Mouse (Mus musculus) CH12.LX (cell line): ENCODE results near the gene Itga9. TPM values are rescaled to one million over a fixed set of nuclear protein-coding genes. Genes with fewer than 3 reads are reported as not detected.

Source experiments
- DNase-seq: peaks from one replicate; pipeline ENCODE4 v3.0.0-alpha.2; 2013; ENCODE audit errors: extremely low read depth
- H3K27ac ChIP-seq: 2 replicates; pipeline ENCODE4 v1.5.1; 2012; ENCODE audit warnings: low read depth, mild to moderate bottlenecking, control low read depth, moderate library complexity; ENCODE audit not compliant: insufficient read depth
- H3K27me3 ChIP-seq: replicated peaks from 2 replicates; pipeline ENCODE3; 2012; ENCODE audit warnings: inconsistent platforms
- H3K36me3 ChIP-seq, 2 experiments: replicated peaks in 1 of 2; 2 replicates each; pipeline versions ENCODE3 to v1.6.1; 2012; ENCODE audit warnings: inconsistent platforms in 1 of 2, low read length in 1 of 2, mild to moderate bottlenecking in 1 of 2, mixed read lengths in 1 of 2, moderate library complexity in 1 of 2; ENCODE audit not compliant: control insufficient read depth in 1 of 2, insufficient read depth in 1 of 2
- H3K4me1 ChIP-seq, 2 experiments: 2 replicates each; pipeline ENCODE4 v1.6.1; 2012; ENCODE audit warnings: inconsistent platforms in 1 of 2, moderate library complexity in 1 of 2; ENCODE audit not compliant: insufficient read depth in 2 of 2, control insufficient read depth in 1 of 2
- H3K4me2 ChIP-seq: 2 replicates; pipeline ENCODE4 v1.6.1; 2012; ENCODE audit warnings: low read depth, mild to moderate bottlenecking, control low read depth; ENCODE audit not compliant: poor library complexity, insufficient read depth, severe bottlenecking
- H3K4me3 ChIP-seq, 3 experiments: fragments of 150-350 bp in 1 of 3; sonication (generic) in 1 of 3; replicated peaks in 1 of 3; 2 replicates each; pipeline versions ENCODE3 to v1.5.1; 2011 to 2012; ENCODE audit warnings: low read depth in 2 of 3, low read length in 2 of 3, mild to moderate bottlenecking in 2 of 3, moderate library complexity in 2 of 3, control low read depth in 1 of 3, improper control_type of control experiment in 1 of 3, inconsistent platforms in 1 of 3, mixed read lengths in 1 of 3; ENCODE audit not compliant: poor library complexity in 1 of 3
- H3K79me2 ChIP-seq: replicated peaks from 2 replicates; pipeline ENCODE4 v1.6.1; 2012; ENCODE audit warnings: mild to moderate bottlenecking, moderate library complexity; ENCODE audit not compliant: control insufficient read depth, poor library complexity, insufficient read depth, severe bottlenecking; ENCODE audit errors: extremely low read depth
- H3K9ac ChIP-seq: 2 replicates; pipeline ENCODE4 v1.6.1; 2012; ENCODE audit warnings: low read depth, mild to moderate bottlenecking, control low read depth, moderate library complexity; ENCODE audit not compliant: insufficient read depth
- H3K9me3 ChIP-seq: replicated peaks from 2 replicates; pipeline ENCODE3; 2012; ENCODE audit warnings: low read length, inconsistent platforms, mixed read lengths
- CHD2 ChIP-seq: IDR thresholded peaks from 2 replicates; pipeline ENCODE4 v1.6.1; 2011; ENCODE audit warnings: low read length, improper control_type of control experiment
- CTCF ChIP-seq, 2 experiments: IDR thresholded peaks in 1 of 2; conservative IDR thresholded peaks in 1 of 2; 2 replicates each; pipeline ENCODE4 v1.5.1; 2011 to 2012; ENCODE audit warnings: low read depth in 2 of 2, low read length in 2 of 2, improper control_type of control experiment in 1 of 2, inconsistent platforms in 1 of 2, mild to moderate bottlenecking in 1 of 2, moderate library complexity in 1 of 2
- EP300 ChIP-seq: IDR thresholded peaks from 2 replicates; pipeline ENCODE4 v1.6.1; 2011; ENCODE audit warnings: low read length, improper control_type of control experiment
- KAT2A ChIP-seq: IDR thresholded peaks from 2 replicates; pipeline ENCODE4 v1.6.1; 2012; ENCODE audit warnings: low read length, improper control_type of control experiment, inconsistent platforms; ENCODE audit not compliant: insufficient replicate concordance
- MAFK ChIP-seq: IDR thresholded peaks from 2 replicates; pipeline ENCODE4 v1.6.1; 2011; ENCODE audit warnings: low read length, improper control_type of control experiment; ENCODE audit not compliant: insufficient replicate concordance
- MXI1 ChIP-seq: IDR thresholded peaks from 2 replicates; pipeline ENCODE4 v1.6.1; 2011; ENCODE audit warnings: mild to moderate bottlenecking, low read depth, low read length, improper control_type of control experiment
- NRF1 ChIP-seq: IDR thresholded peaks from 2 replicates; pipeline ENCODE4 v1.6.1; 2014; ENCODE audit warnings: low read depth, mild to moderate bottlenecking, inconsistent platforms, low read length, improper control_type of control experiment, moderate library complexity
- PAX5 ChIP-seq: IDR thresholded peaks from 2 replicates; pipeline ENCODE4 v1.6.1; 2012; ENCODE audit warnings: low read length, inconsistent platforms, mixed read lengths
- RAD21 ChIP-seq: IDR thresholded peaks from 2 replicates; pipeline ENCODE4 v1.6.1; 2011; ENCODE audit warnings: low read depth, mild to moderate bottlenecking, low read length, improper control_type of control experiment, moderate library complexity
- RCOR1 ChIP-seq: conservative IDR thresholded peaks from 2 replicates; pipeline ENCODE4 v1.6.1; 2012; ENCODE audit warnings: low read depth, mild to moderate bottlenecking, inconsistent platforms, low read length, improper control_type of control experiment
- SIN3A ChIP-seq: IDR thresholded peaks from 2 replicates; pipeline ENCODE4 v1.6.1; 2012; ENCODE audit warnings: low read length, improper control_type of control experiment, inconsistent platforms
- SMC3 ChIP-seq: IDR thresholded peaks from 2 replicates; pipeline ENCODE4 v1.6.1; 2011; ENCODE audit warnings: low read depth, low read length, improper control_type of control experiment
- TBP ChIP-seq: conservative IDR thresholded peaks from 2 replicates; pipeline ENCODE4 v1.6.1; 2011; ENCODE audit warnings: low read depth, low read length, improper control_type of control experiment
- TCF12 ChIP-seq: IDR thresholded peaks from 2 replicates; pipeline ENCODE4 v1.6.1; 2014; ENCODE audit warnings: low read depth, mild to moderate bottlenecking, inconsistent platforms, low read length, improper control_type of control experiment
- USF2 ChIP-seq: conservative IDR thresholded peaks from 2 replicates; pipeline ENCODE4 v1.6.1; 2011; ENCODE audit warnings: low read depth, low read length, improper control_type of control experiment
- ZNF384 ChIP-seq: IDR thresholded peaks from 2 replicates; pipeline ENCODE4 v1.6.1; 2012; ENCODE audit warnings: low read depth, low read length, improper control_type of control experiment, inconsistent platforms
- dilution Hi-C: fragments of 300-500 bp; cut with MboI; formaldehyde crosslinking; loops from 2 replicates; pipeline ENCODE4 v1.14.3; 2020; ENCODE audit warnings: low sequenced_read_pairs; ENCODE audit not compliant: extremely low pct_unique_long_range_greater_than_20kb, extremely low pct_ligation_motif_present
- in situ Hi-C: fragments of 300-500 bp; cut with MboI; formaldehyde crosslinking; loops from 3 replicates; pipeline ENCODE4 v1.14.3; 2019; ENCODE audit warnings: low sequenced_read_pairs, low pct_ligation_motif_present, low pct_unique_long_range_greater_than_20kb, mixed read lengths
- polyA plus RNA-seq: library from polyadenylated mRNA; unstranded; fragments of >175 nt; gene quantifications from 2 replicates; pipeline ENCODE4 v1.2.1, GENCODE M21; 2012; ENCODE audit warnings: low read depth; ENCODE audit not compliant: insufficient read length
- total RNA-seq, 2 experiments: library from RNA; depleted of rRNA; stranded (reverse); fragments of 300-350 nt in 1 of 2; fragments of >200 nt in 1 of 2; gene quantifications; 2 replicates each; pipeline ENCODE4 v1.2.3; 2012 to 2014

Gene Itga9
- total and polyA plus RNA-seq, 3 experiments: 0.19 TPM; not detected in 2

DNA sequence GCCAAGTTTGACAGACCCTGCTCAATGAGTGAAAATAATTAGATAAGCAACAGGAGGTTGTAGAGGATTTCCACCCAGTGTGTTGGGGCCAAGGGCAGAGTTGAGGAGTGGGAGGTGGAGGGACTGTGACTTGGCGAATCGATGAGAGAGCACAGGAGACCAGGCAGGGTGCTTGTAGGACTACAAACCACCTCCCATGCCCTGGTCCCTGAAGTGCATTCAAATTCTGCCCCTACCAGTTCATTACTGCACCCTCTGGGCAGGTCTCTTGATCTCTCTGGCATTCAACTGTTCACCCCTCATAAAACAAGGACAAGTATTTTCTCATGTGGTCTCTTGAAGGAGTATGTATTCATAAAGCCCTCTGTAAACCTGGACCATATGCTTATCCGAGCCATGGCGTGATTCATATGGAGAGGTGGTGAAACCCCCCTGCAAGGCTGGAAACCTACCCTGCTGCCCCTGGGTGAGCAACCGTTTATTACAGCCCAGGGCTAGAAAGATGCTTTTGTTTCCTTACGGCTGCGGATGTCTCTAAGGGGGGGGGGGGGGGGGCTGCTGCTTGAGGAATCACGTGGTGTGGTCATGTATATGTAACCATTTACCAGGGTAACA, 143.0 kb downstream of the Itga9 start:
- H3K36me3 ChIP-seq: no peaks in the 10 kb centered on the region
- H3K27me3 ChIP-seq: no peaks in the 10 kb centered on the region
- TF ChIP-seq RAD21: no peak
- TF ChIP-seq KAT2A: no peak
- no peak for TF ChIP-seq PAX5
- H3K9me3 ChIP-seq: no peaks in the 10 kb centered on the region
- H3K79me2 ChIP-seq: no peaks in the 10 kb centered on the region
- H3K4me2 ChIP-seq: no peak overlapping the region
- H3K4me1 ChIP-seq: 0 out of 4 replicates have a peak, but pooled peaks cover 2 to 3% of the 10 kb centered on the region in 2 experiments
- DNase-seq: no peak
- H3K9ac ChIP-seq: no peak overlapping the region
- dilution Hi-C loops (no loop called here), in situ Hi-C loops (no loop called here)
- no peak overlapping the region for H3K27ac ChIP-seq
- H3K4me3 ChIP-seq: no peak overlapping the region

DNA sequence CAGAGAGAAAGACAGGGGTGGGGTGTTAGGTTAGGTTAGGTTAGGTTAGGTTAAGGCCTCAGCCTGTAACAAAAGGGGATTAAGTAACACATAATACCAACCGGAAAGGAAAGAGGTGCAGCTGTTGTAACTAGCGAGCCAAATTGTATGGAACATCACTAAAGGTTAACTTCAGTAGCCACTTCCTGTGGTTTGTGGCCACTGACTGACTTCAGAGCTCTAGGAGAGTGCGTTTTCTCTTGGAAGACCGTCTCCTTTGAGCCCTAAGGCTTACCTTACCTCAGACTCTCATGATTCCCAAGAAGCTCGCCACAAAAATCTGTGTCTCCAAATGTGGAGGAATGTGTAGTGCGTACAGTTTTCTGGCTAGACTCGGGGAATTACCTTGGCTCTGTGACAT, 144.3 kb downstream of the Itga9 start:
- Histone ChIP-seq H3K4me2 (no peak overlapping the region), H3K4me3 (no peak overlapping the region), H3K27ac (no peak overlapping the region), H3K36me3 (no peaks in the 10 kb centered on the region), H3K4me1 (0 out of 4 replicates have a peak, but pooled peaks cover 2 to 3% of the 10 kb centered on the region in 2 experiments), H3K27me3 (peaks cover under 1% of the 10 kb centered on the region), H3K9ac (no peak overlapping the region), H3K9me3 (no peaks in the 10 kb centered on the region), H3K79me2 (no peaks in the 10 kb centered on the region)
- in situ Hi-C loops: no loop called here
- no peak for TF ChIP-seq TBP
- TF ChIP-seq ZNF384: no peak
- no peak for TF ChIP-seq NRF1
- no peak for TF ChIP-seq SMC3
- no peak for TF ChIP-seq RAD21
- no peak for TF ChIP-seq RCOR1
- TF ChIP-seq MAFK: no peak
- TF ChIP-seq TCF12: no peak
- no peak for TF ChIP-seq PAX5
- no peak for TF ChIP-seq USF2
- TF ChIP-seq EP300: no peak
- dilution Hi-C loops: no loop called here
- DNase-seq: no peak

DNA sequence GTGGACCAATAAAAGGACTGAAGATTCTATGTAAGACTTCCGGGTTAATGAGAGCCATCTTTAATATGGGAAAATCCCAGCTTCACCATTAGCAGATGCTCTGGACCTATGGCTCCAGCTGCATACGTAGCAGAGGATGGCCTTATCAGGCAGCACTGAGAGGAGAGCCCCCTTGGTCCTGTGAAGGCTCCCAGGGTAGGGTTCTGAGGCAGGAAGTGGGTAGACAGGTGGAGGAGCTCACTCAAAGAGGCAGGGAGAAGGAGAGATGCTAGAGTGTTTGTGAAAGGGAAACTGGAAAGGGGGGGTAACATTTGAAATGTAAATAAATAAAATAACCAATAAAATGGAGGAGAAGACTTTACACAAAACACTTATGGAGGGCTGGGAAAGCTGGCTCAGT, 145.9 kb downstream of the Itga9 start:
- dilution Hi-C loops: no loop called here
- Histone ChIP-seq H3K9me3 (no peaks in the 10 kb centered on the region), H3K4me1 (0 out of 4 replicates have a peak, but pooled peaks cover 2 to 3% of the 10 kb centered on the region in 2 experiments), H3K4me3 (no peak overlapping the region), H3K36me3 (no peaks in the 10 kb centered on the region), H3K79me2 (no peaks in the 10 kb centered on the region), H3K9ac (no peak overlapping the region), H3K4me2 (no peak overlapping the region), H3K27me3 (peaks cover 5% of the 10 kb centered on the region), H3K27ac (no peak overlapping the region)
- in situ Hi-C loops: no loop called here
- no peak for TF ChIP-seq KAT2A
- TF ChIP-seq MXI1: no peak
- no peak for TF ChIP-seq CHD2
- no peak for TF ChIP-seq TBP
- TF ChIP-seq MAFK: no peak
- no peak for TF ChIP-seq USF2
- TF ChIP-seq EP300: no peak
- no peak for TF ChIP-seq ZNF384
- TF ChIP-seq SMC3: no peak
- no peak for TF ChIP-seq CTCF (conservative IDR thresholded peaks at IDR 0.05 in 1 of 2, IDR thresholded peaks at IDR 0.05 in 1 of 2; ENCODE audit: low read depth in 2 of 2, low read length in 2 of 2)
- TF ChIP-seq SIN3A: no peak
- DNase-seq: no peak
